ENCODE assay signal across 8 mouse cellular contexts in the genomic region with DNA sequence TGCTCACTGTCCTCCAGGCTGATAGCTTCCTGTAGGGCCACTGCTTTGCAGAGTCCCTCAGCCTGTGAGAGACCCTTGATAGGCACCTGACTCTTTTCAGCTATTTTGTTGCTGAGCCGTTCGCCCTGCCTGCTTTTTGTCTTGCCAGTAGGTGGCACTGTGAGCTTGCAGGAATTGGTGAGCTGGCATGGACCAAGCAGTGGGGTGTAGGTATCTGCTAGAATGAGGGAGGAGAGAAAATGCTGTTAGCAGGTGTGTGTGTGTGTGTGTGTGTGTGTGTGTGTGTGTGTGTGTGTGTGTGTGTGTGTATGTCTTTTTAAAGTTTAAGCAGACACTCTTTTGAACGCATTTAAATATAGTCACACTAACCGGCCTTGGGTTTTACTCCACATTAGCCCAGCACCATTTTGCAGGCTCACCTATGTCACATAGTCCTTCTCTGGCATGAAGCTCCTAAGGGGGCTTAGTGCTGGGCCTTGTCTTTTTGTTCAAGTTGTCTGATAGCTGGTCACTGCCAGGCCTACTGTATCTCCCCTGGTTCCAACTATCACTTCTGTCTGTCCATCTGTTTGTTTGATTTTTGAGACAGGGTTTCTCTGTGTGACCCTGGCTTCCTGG. TPM values are rescaled to one million over a fixed set of nuclear protein-coding genes. Genes with fewer than 3 reads are reported as not detected.
A peak's percentile ranks its signal among the peaks of the same experiment; 100 is the strongest.
DNase-seq lines count a peak whose midpoint lies in the region; ATAC-seq and TF ChIP-seq lines count a peak whose summit lies in the region.

No protein-coding gene starts in this region.

- TF ChIP-seq CTCF in kidney, postnatal 0 days (IDR thresholded peaks at IDR 0.05; ENCODE audit: low read depth): peak; percentile 97

- WGBS in kidney, postnatal 0 days: 31% methylated on average over 4 of the region's 4 CpGs
- WGBS in liver, embryonic 11.5 days: 36% methylated on average over 4 of the region's 4 CpGs
- 36% methylated on average over 4 of the region's 4 CpGs for WGBS in neural tube, embryonic 13.5 days
- 24% methylated on average over 4 of the region's 4 CpGs for WGBS in stomach, embryonic 16.5 days

- H3K9ac ChIP-seq in kidney, postnatal 0 days (ENCODE audit: low read depth, low read length): no peak overlapping the region
- H3K9ac ChIP-seq in liver, embryonic 11.5 days (ENCODE audit: low read depth, low read length): no peak overlapping the region
- H3K9ac ChIP-seq in neural tube, embryonic 13.5 days: no peak overlapping the region
- H3K9ac ChIP-seq in stomach, embryonic 16.5 days (ENCODE audit: low read length): no peak overlapping the region

- no peaks in the 10 kb centered on the region for H3K4me1 ChIP-seq in kidney, postnatal 0 days (replicated peaks; ENCODE audit: insufficient read depth, low read length)
- H3K4me1 ChIP-seq in liver, embryonic 11.5 days (replicated peaks; ENCODE audit: control insufficient read depth, insufficient read depth, low read length): no peaks in the 10 kb centered on the region
- no peaks in the 10 kb centered on the region for H3K4me1 ChIP-seq in neural tube, embryonic 13.5 days (replicated peaks)
- no peaks in the 10 kb centered on the region for H3K4me1 ChIP-seq in stomach, embryonic 16.5 days (ENCODE audit: control insufficient read depth, insufficient read depth, low read length)

- no peak overlapping the region for H3K27ac ChIP-seq in kidney, postnatal 0 days
- H3K27ac ChIP-seq in liver, embryonic 11.5 days (ENCODE audit: low read depth, low read length): no peak overlapping the region
- no peak overlapping the region for H3K27ac ChIP-seq in neural tube, embryonic 13.5 days (replicated peaks)
- no peak overlapping the region for H3K27ac ChIP-seq in stomach, embryonic 16.5 days (ENCODE audit: low read length)

- H3K36me3 ChIP-seq in kidney, postnatal 0 days (ENCODE audit: insufficient read depth, low read length): no peaks in the 10 kb centered on the region
- no peaks in the 10 kb centered on the region for H3K36me3 ChIP-seq in liver, embryonic 11.5 days (ENCODE audit: control insufficient read depth, insufficient read depth, low read length)
- no peaks in the 10 kb centered on the region for H3K36me3 ChIP-seq in neural tube, embryonic 13.5 days
- no peaks in the 10 kb centered on the region for H3K36me3 ChIP-seq in stomach, embryonic 16.5 days (ENCODE audit: control insufficient read depth, insufficient read depth, low read length)

- no peak overlapping the region for H3K4me3 ChIP-seq in kidney, postnatal 0 days (replicated peaks; ENCODE audit: low read depth, low read length)
- H3K4me3 ChIP-seq in liver, embryonic 11.5 days (ENCODE audit: low read depth, low read length): no peak overlapping the region
- H3K4me3 ChIP-seq in neural tube, embryonic 13.5 days: no peak overlapping the region
- no peak overlapping the region for H3K4me3 ChIP-seq in stomach, embryonic 16.5 days (replicated peaks; ENCODE audit: low read length)

- no peak overlapping the region for H3K4me2 ChIP-seq in kidney, postnatal 0 days (ENCODE audit: low read length)
- H3K4me2 ChIP-seq in liver, embryonic 11.5 days: no peak overlapping the region
- no peak overlapping the region for H3K4me2 ChIP-seq in neural tube, embryonic 13.5 days
- no peak overlapping the region for H3K4me2 ChIP-seq in stomach, embryonic 16.5 days (ENCODE audit: low read depth, low read length)

- DNase-seq in B cell, adult 2 months: peak; percentile 87 to 89
- DNase-seq in adrenal gland, adult 8-10 months: peak; percentile 58
- peak; percentile 65 for DNase-seq in embryo, embryonic 11.5 days (ENCODE audit: low read depth, low spot score)
- DNase-seq in heart, adult 8-10 months (ENCODE audit: low spot score): peak; percentile 74
- DNase-seq in kidney, postnatal 0 days (ENCODE audit: low spot score): peak; percentile 90
- DNase-seq in liver, embryonic 11.5 days (ENCODE audit: low spot score): peak; percentile 55

- peak; percentile 65 for ATAC-seq in kidney, postnatal 0 days (replicated peaks; ENCODE audit: low FRiP score, low read depth)
- ATAC-seq in liver, embryonic 11.5 days (replicated peaks; ENCODE audit: low FRiP score): no peak
- ATAC-seq in neural tube, embryonic 13.5 days (ENCODE audit: low read depth): peak; percentile 79
- ATAC-seq in stomach, embryonic 16.5 days (ENCODE audit: insufficient read depth, low FRiP score): peak; percentile 56; the same call in 1 of the 2 replicates

- H3K9me3 ChIP-seq in kidney, postnatal 0 days (replicated peaks; ENCODE audit: low read length): no peaks in the 10 kb centered on the region
- no peaks in the 10 kb centered on the region for H3K9me3 ChIP-seq in liver, embryonic 11.5 days (ENCODE audit: control insufficient read depth, low read length)
- H3K9me3 ChIP-seq in neural tube, embryonic 13.5 days: no peaks in the 10 kb centered on the region
- no peaks in the 10 kb centered on the region for H3K9me3 ChIP-seq in stomach, embryonic 16.5 days (replicated peaks; ENCODE audit: control insufficient read depth, low read length)

- H3K27me3 ChIP-seq in kidney, postnatal 0 days (ENCODE audit: insufficient read depth, low read length): peaks cover 3% of the 10 kb centered on the region; the same call in 1 of the 2 replicates
- H3K27me3 ChIP-seq in liver, embryonic 11.5 days (replicated peaks; ENCODE audit: control insufficient read depth, insufficient read depth, low read length): peaks cover 5% of the 10 kb centered on the region
- H3K27me3 ChIP-seq in neural tube, embryonic 13.5 days: peaks cover 13% of the 10 kb centered on the region
- H3K27me3 ChIP-seq in stomach, embryonic 16.5 days (ENCODE audit: control insufficient read depth, insufficient read depth, low read length): no peaks in the 10 kb centered on the region

RNA-seq across cellular contexts. Expression of gene Gm32742, which starts 3.4 kb away (rescaled TPM):
- not detected for total RNA-seq in adrenal gland, adult 8-10 months (2022)
- total RNA-seq in heart, adult 8-10 months (2022): not detected
- not detected in 2 replicates for polyA plus RNA-seq in kidney, postnatal 0 days (2015; fragmentation: Nextera tagmentation; extraction: Ambion mirVana)
- 0.04 TPM in 1 of 2 replicates, not detected in the other for polyA plus RNA-seq in liver, embryonic 11.5 days (2014; fragmentation: Nextera tagmentation; extraction: Ambion mirVana)
- 0.06 TPM in 1 of 2 replicates, not detected in the other for polyA plus RNA-seq in neural tube, embryonic 13.5 days (2015; fragmentation: Nextera tagmentation; extraction: Ambion mirVana)
- 0.06 and 0.10 TPM in 2 replicates for polyA plus RNA-seq in stomach, embryonic 16.5 days (2015; fragmentation: Nextera tagmentation; extraction: Ambion mirVana)

RNA-seq across cellular contexts. Expression of gene Pou2af1, which starts 51.6 kb away (rescaled TPM):
- under 1 TPM; 0.35 to 0.71 (median 0.52) TPM for total RNA-seq in adrenal gland, adult 8-10 months (2022)
- under 1 TPM; 0.25 to 0.63 (median 0.39) TPM for total RNA-seq in heart, adult 8-10 months (2022)
- polyA plus RNA-seq in kidney, postnatal 0 days (2015; fragmentation: Nextera tagmentation; extraction: Ambion mirVana): not detected in 2 replicates
- polyA plus RNA-seq in liver, embryonic 11.5 days (2014; fragmentation: Nextera tagmentation; extraction: Ambion mirVana): 0.06 and 0.12 TPM in 2 replicates
- 0.22 TPM in 1 of 2 replicates, not detected in the other for polyA plus RNA-seq in neural tube, embryonic 13.5 days (2015; fragmentation: Nextera tagmentation; extraction: Ambion mirVana)
- polyA plus RNA-seq in stomach, embryonic 16.5 days (2015; fragmentation: Nextera tagmentation; extraction: Ambion mirVana): 0.60 and 0.66 TPM in 2 replicates
